Mouse (Mus musculus): ENCODE data around the gene Mef2b.

Mef2b gene

DNA sequence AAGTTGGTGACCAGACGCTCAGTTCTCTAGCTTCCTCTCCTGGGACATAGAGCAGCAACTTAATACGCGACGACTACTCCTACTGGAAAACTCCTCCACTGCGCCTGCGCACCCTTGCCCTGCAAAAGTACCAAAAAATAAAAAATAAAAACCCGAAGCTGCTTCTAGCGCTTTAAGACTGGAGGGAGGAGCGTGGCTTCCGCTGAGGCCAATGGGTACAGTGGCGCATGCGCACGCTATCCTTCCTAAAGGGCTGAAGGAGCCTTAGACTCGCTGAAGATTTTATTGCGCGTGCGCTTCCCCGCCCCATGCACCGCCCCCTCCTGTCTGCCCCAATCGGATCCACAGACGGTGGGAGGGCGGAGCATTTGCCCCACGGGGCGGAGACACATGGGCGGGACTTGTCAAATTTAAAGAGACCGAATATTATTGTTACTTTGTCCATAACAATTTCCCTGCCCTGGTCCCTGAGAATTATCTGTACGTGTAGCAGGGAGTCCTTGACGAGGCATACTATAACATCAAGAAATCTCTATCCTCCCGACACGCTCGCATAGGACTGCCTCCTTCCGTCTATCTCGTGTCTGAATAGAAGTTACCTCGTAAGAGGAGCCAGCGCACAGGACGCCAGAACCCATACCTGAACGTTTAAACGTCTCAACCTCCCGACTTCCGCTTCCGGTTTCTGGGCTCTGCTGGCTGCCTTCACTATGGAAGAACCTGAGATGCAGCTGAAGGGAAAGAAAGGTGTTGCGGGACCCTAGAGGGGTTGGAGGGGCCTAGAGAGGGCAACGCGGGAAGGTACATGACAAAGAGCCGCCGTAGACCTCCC lies at the start of gene Mef2b, which contains the start of the genes Rfxank and Borcs8:
Mef2b (plus strand) TSS at position 686 of the 832 bp plus-strand sequence.
Rfxank (minus strand) TSS at position 129 of the 832 bp plus-strand sequence.
Borcs8 (plus strand) TSS at position 474 of the 832 bp plus-strand sequence.
- peak; percentile 100 for DNase-seq

DNA sequence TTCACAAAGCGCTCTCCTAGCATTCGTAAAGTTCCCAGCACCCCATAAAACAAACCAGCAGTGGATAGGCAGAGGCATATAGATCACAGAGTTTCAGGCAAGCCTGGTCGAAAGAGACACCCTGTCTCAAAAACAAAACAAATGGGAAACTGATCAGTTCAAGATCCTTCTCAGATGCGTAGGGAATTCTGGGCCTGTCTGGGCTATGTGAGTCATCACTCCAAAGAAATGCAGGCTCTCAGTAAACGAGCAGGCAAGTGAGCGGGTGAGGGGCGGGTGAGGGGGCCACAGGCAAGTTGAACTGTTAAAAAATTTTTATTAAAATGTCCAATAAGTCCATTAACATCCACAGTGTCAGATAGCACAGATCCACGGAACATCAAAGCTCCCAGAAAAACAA lies 46.7 kb upstream of the Mef2b start:
- no peak for DNase-seq

DNA sequence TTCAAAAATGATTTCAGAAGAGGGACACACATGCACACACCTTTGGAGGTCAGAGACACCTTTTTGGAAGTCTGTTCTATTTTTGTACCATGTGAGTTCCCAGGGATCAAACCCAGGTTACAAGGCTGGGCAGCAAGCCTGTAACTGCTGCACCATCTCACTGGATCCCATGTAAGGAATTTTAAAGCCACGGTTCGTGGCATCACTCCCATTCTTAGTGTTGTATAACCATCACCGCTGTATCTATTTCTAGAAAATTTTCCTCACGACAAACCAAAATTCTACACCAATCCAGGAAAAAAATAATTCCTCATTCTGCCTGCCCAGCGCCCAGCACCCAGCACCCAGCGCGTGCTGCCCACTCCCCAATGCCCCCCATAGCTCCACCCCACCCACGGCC lies 40.2 kb upstream of the Mef2b start:
- DNase-seq: no peak

DNA sequence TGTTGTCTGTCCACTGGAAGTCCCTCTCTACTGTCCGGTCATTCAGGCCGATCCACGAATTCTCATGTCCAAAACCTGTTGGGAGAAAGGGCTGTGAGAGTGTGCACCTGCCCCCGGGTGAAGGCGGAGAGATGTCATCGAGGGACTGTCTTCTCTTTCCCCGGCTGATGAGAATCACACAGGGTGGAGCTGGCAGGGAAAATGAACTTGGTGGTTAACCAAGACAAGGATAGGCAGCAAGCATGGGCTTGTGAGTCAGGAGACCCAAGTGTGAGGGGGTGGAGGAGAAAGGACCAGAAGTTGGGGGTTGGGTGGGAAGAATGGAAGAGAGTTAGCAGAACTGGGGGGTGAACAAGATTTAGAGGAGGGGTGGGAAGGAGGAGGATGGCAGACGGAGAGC lies 39.3 kb upstream of the Mef2b start:
- no peak for DNase-seq

DNA sequence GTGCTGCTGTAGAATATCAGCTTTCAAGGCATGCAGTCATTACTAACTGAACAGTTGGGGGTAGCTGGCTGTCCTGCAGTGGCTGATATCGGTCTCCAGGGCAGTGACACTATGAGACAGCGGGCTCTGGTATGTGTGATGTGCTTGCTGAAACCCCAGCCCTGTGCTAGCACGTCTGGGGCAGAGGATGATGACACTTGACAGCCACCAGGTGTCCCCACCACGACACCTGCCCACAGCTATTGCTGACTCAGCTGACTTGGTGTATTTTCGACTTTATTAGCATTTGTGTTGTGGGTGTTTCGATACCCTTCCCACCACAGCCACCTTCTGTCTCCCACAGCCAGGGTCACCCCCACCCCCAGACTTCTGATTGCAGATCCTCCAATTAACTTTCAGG lies 35.0 kb upstream of the Mef2b start:
- peak; percentile 71 for DNase-seq

DNA sequence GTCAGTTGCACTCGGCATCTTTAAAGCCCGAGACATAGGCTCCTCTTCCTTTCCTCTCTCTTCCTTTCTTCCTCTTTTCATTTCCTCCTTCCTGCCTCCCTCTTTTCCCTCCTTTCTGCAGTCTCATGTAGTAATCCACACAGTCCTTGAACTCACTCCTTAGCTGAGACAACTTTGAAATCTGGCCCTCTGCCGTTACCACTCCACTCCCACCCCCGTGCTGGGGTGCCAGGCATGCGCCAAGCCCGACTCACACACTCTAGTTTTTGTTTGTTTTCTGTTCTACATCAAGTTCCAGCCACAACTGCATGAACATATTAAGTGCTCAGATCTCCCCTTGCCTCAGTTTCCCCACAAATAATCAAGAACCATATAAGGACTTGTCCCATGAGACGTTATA lies 34.6 kb upstream of the Mef2b start:
- no peak for DNase-seq

DNA sequence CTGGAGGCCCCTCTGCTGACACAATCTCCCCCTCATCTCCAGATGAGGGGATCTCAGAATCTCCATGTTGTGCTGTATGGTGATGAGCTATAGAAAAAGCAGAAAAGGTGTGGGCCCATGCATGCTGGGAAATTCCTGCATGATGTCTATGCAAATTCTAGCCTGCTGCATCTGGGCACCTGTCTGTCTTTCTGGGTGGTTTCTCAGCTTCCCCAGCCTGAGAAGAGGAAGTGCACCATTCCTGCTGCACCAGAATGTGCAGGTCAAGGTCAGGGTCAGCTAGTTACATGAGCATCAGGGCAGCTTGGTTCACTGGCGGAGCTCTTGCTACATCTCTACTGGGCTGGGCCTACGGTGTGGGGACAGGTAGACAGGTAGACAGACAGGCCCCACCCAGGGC lies 29.1 kb upstream of the Mef2b start:
- DNase-seq: no peak

DNA sequence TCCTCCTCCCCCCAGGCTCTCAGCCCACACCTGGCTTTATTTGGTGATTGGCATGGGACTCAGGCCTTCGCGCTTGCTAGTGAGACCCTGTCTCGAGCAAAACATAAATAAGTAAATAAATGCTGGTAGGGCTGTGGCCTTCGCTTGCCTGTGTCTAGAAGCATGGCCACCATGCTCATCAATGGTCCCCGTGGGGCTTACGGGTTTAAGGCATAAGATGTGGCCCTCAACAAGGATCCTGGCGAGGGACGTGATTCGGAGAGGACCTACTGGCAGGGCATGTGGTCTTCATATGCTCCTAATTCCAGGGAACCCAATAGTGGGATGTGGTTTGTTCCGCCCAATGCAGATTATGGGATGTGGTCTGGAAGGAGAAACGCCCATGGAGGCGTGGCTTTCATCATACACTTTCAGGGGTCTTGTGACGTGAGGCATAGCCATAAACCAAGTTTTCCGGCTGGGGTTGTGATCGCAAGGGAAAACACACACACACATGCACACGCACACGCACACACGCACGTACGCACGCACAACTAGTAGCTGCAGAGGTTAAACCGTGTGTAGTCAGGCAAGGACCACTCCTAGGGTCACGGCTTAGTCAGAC lies 28.2 kb upstream of the Mef2b start:
- no peak for DNase-seq

DNA sequence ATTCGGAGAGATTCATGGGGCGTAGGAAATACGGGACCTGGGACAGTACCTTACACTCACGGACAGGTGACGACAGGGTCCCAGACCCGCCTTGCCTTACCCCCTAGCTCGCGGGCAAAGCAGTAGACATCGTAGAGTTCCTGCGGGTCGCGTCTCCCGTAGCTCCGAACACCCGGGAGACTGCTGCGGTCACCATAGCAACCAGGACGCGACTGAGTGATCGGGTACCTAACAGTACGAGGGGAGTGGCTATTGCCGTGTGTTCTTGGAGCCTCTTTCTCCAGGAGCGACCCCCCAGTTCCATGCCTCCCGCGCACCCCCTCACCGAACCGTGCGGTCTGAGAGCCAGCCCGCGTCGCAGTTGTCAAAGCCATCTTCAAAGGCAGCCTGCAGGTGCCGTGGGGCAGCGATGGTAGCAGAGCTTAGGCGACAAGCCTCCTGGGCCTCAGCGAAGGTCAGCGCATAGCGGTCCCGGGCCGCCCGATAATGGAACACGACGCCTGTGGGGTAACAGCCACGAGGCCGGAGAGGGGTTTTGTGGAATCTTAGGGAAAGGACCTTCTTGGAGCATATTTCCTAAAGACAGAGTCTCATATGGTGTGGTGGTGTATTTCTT lies 27.0 kb upstream of the Mef2b start:
- DNase-seq: peak; percentile 23

DNA sequence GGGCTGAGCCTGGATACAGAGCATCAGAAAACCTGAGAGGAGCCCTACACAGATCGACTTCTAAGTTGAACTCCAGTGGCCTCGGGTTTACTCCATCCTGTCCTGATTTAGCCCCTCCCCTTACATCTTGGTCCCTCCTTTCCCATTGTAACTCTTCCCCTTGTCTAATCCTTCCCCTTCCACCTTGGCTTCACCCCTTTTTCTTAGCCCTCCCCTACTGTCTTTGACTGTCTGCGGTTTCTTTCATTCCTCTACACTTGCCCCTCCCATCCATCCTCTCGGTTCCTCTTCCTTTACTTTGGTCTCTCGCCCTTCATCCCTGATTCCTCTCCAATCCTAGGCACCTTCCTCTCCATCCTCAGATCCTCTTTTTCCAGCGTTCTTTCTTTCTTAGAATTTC lies 25.0 kb upstream of the Mef2b start:
- DNase-seq: no peak

DNA sequence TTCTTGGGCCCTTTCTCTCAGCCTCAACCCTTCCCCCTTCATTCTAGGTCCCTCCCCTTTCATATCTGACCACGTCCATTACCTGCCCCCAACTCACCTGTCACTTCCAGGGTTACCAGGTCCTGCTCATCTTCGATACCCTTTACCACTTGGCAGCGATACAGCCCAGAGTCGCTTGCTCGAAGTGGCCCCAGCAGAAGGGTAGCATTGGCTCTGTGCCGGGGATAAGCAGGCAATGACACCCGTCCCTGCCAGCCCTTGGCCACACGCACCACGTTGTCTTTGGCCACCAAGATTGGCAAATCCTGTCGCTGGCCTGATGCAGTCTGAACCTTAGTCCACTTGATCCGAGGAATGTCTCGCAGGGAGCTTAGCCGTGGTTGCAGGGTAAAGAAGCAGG lies 24.6 kb upstream of the Mef2b start:
- no peak for DNase-seq

DNA sequence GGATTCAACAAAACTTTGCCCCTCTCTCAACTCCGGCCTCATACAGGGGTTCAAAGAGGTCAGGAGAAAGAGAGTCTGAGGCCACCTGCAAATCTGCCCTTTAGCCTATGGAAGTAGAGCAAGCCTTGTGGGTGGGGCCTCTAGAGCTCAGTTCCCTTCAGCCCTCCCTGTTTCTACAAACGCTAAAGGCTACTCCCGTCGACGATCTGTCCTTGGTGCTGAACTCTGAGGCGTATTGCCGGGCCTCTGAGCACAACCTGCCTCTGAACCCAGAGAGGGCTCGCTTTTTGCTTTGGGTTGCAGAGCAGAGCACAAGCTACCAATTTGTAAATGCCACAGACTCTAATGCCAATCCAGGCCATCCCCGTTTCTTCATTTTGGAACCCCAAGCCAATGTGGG lies 21.9 kb upstream of the Mef2b start:
- peak; percentile 37 for DNase-seq

DNA sequence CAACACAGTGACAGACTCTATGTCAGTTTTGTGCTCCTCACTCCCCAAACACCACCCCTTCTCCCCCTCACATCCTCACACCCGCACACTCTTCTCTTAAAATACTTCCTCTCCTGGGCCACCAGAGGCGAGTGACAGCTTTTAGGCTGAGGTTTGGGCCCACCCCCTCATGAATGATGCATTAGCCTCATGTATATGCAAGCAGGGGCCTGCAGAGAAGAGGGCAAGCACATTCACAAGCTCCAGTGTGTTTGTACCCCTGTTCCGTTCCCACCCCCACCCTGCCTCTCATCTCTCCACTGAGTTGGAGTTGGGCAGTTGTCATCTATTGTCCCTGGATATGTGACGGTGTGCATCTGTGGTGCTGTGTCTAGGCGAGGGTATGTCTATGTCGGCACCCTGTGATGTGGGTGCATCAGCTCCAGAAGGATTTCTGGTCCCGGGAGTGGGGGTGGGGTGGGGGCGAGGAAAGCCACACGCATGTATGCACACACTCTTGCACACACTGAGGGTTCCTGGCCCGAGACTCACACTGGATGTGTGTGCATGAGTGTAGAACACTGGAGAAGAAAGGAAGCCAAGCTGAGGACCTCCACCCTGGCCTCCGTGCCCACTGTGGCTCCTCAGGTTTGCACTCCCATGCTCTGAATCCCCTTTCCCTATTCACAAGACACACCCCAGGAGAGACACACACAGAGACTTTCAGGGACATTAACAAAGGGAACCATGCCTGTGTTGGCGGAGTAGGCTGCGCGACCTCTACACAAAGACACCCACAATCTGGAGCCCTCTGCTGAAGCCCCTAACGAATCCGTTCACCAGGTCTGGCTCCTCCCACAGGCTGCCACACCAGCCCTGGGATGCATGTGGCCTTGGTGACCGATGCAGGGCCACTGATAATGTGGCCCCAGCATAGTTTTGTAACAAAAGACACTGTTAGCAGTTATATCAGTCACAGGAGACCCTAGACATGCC lies 20.5 kb upstream of the Mef2b start:
- DNase-seq: no peak

DNA sequence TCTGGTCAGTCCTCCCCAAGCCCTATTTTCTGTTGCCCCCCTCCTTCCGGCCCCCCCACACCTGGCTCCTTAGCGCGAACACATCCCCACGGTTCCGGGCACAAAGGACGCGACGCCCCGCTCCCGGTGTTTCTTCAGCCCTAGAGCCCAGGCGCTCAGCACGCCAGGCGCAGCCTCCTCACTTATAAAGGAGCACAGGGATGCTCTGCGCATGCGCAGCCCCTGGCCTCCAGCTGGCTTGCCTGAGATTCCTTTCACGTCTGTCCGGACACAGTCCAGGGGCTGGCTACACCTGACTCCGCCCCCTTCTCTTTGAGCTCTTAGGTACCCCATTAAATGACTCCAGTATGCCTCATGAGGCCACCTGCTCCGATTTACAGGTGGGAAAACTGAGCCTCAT lies 18.8 kb upstream of the Mef2b start, which contains the start of gene Ncan:
Ncan (minus strand) TSS at position 207 of the 400 bp plus-strand sequence.
- peak; percentile 45 for DNase-seq

DNA sequence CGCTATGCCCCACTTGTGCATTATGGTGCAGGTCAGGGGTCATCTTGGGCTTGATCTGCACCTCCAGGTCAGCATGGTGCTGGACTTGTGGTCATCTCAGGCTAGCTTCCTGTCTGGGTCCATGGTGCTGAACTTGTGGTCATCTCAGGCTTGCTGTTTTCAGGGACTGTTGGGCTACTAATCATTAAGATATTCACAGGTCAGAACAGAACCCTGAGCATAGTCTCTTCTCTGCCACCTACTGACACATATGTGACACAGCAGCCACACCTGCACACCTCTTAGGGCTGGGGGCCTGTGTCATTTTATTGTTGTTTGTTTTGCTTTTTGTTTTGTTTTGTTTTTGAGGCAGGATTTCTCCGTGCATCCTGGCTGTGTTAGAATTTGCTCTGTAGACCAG lies 16.6 kb upstream of the Mef2b start:
- no peak for DNase-seq

DNA sequence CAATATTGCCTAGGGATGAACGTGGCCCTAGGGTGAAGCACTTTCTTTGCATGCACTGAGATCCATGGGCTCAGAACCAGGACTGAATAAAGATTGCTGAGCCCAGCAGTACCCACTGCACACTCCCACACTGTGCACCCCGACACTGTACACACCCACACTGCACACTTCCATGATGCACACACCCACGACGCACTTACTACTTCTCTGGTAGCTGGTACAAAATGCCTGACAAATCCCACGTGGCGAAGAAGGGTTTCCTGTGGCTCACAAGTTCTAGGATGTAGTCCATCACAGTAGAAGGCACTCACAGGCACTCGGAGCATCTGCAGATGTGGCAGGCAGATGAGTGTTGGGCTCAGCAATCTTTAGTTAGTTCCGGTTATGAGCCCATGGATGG lies 14.5 kb upstream of the Mef2b start:
- DNase-seq: no peak

DNA sequence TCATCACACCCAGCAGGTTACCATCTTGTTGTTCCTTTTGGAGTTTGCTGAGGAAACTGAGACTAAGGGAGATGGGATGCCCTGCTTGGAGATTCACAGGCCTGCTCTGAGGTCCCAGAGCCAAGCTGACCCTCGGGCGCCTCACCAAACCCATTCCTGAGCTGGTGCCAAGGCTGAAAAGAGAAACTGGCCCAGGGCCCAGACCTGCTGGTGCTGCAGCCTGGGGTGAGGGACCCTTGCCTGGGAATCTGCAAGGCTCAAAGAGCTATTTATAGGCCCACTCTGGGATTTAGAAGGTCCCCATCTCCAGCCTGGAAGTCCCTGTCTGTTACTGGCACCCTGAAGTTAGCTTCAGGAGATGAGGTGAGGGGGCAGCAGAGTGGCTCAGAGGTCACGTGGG lies 11.1 kb upstream of the Mef2b start:
- no peak for DNase-seq

DNA sequence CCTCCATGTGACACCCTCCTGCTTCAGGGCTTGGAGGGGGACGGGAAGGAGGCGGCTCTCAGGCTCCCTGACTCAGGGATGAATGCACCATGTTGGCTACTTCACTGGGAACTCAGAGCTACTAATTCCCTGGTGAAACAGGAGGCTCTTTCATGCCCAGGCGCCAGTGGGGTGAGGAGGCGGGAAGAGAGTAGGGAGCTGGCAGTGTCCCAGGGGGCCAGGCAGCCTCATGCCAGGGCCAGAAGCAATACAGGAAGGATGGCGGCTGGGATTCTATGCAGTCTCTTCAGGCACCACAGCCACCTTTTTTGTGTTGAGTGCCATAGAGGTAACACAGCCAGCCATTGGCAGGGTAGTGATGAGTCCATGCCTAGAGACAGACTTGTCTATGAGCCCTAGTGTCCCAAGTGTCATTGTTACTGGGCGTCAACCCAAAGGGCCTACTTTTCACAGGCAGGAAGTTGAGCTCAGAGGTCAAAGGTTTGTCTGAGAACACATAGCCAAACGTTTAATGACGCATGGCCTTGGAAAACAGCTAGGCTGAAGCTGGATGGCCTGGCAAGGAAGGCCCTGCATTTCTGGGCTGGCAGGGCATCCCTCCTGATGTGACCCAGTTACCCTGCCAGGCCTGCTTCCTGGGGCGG lies 10.1 kb upstream of the Mef2b start:
- DNase-seq: no peak

DNA sequence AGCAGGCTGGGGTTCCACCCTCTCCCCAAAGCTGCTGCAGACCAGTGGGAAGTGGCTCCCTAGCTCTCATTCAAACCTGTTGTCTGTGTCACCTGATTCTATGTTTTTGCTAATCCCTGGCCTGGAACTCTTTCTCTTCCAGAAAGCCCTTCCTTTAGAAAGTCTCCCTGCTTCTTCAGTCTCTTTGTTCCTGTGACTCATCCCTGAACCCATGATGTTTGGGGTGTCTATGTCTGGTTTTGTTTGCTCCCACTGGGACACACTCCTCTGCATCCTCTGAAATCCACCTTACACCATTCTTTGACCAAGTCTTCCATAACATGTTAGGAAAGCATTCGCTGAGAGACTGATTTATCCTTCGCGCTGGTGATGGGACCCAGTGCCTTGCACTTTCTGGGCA lies 9.4 kb upstream of the Mef2b start:
- DNase-seq: no peak

DNA sequence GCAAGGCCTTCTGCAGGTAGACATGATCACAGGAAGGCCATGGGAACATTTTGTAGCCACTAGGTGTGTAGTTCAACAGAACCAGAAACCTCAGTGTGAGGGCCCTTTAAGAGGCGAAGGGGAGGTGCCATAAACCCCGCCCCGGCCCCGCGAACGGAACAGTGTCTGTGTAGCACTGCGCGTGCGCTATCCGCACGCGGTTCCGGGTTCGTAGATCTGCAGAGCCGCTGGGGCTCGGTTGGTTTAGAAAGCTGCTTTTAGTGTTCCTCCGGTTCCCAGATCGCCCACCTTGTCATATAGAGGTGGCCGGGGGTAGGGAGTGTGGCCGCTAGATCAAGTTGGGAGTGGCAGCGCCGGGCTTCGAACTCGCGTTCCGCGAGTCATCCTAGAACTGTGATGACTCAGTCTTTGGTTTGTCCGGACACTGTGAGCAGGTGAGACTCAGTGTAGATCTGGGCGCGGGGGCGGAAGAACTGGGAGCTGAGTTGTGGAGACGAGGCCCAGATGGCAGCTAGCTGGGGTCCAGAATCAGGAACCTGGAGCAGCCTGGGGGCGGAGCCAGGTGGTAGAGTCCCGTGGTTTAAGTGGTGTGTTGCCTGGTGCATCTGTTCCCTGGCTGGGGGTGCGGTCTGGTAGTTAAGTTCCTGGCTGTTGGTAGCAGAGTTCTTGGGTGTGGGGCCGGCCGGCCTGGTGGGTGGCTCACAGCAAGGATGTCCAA lies 8.2 kb upstream of the Mef2b start, which contains the start of gene Nr2c2ap:
Nr2c2ap (plus strand) TSS at position 168 of the 718 bp plus-strand sequence.
- DNase-seq: peak; percentile 89

DNA sequence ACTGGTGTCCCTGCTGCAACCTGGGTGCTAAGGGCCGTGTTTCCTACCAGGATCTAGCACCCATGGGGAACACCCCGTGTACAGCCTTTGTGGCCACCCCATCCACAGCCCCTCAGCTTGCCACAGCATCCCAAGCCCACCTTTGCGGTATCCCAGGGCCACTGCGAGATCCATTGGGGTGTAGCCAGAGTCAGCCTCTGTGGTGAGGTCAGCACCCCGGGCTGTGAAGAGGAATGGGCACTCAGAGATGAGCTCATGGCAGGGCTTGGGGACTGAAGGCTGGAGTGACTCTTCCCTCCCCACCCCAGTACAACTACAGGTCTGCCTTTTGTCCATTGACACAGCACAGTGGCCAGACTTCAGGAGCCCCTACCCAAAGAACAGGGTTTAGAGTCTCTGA lies 5.4 kb upstream of the Mef2b start:
- no peak for DNase-seq
